Mouse (Mus musculus): ENCODE results near the gene Hsp90ab1.

- TF ChIP-seq CTCF (IDR thresholded peaks at IDR 0.05; ENCODE audit: borderline replicate concordance, insufficient read depth, low read depth, low read length), result no peak
- TF ChIP-seq POLR2A (IDR thresholded peaks at IDR 0.05; ENCODE audit: borderline replicate concordance, insufficient read depth, low read length), result no peak
Observed at GRCm38 (mm10) chr17:45600267-45600666, 27.2 kb upstream of the Hsp90ab1 start.

Measured in cerebellum, adult 2 months (tissue).